Mouse (Mus musculus) intestine, embryonic 15.5 days (tissue): ENCODE measurements at regions not wholly inside any gene's neighbourhood (a gene's known extent, or its start where the extent isn't known, plus 50 kb on each side); places are given as distances from the start of the nearest gene placed in this dataset.

Experiments used
- ATAC-seq: fragments of 200-750 bp; cut with Nextera tagmentation; 2 replicates; pipeline ENCODE4 v1.8.0; 2017; ENCODE audit warnings: moderate TSS enrichment, moderate library complexity
- H3K27ac ChIP-seq: fragments of 300-500 bp; sonication (generic); 2 replicates; pipeline ENCODE4 v1.5.1; 2015; ENCODE audit warnings: mild to moderate bottlenecking, inconsistent platforms
- H3K27me3 ChIP-seq: fragments of 300-500 bp; sonication (generic); replicated peaks from 2 replicates; pipeline ENCODE4 v1.6.1; 2015; ENCODE audit warnings: inconsistent platforms
- H3K36me3 ChIP-seq: fragments of 300-500 bp; sonication (generic); 2 replicates; pipeline ENCODE4 v1.6.1; 2015; ENCODE audit warnings: inconsistent platforms
- H3K4me1 ChIP-seq: fragments of 300-500 bp; sonication (generic); replicated peaks from 2 replicates; pipeline ENCODE4 v1.6.1; 2015; ENCODE audit warnings: inconsistent platforms
- H3K4me2 ChIP-seq: fragments of 300-500 bp; sonication (generic); replicated peaks from 2 replicates; pipeline ENCODE4 v1.6.1; 2015; ENCODE audit warnings: mild to moderate bottlenecking, inconsistent platforms
- H3K4me3 ChIP-seq: fragments of 300-500 bp; sonication (generic); replicated peaks from 2 replicates; pipeline ENCODE4 v1.5.1; 2015; ENCODE audit warnings: inconsistent platforms
- H3K9ac ChIP-seq: fragments of 300-500 bp; sonication (generic); 2 replicates; pipeline ENCODE4 v1.6.1; 2015; ENCODE audit warnings: inconsistent platforms
- H3K9me3 ChIP-seq: fragments of 300-500 bp; sonication (generic); 2 replicates; pipeline ENCODE4 v1.6.1; 2016; ENCODE audit warnings: inconsistent platforms
- WGBS: fragments of 180-500 bp; shearing (Covaris S2); methylation state at CpG from one replicate; pipeline ENCODE4 v1.1.7; 2015; 5-methylcytosine and 5-hydroxymethylcytosine counted together

GRCm38 (mm10) chr15:85662271-85662670, 72.5 kb upstream of the Ppara start:
- WGBS, result 84% methylated on average over 8 of the region's 8 CpGs
- Histone ChIP-seq H3K4me1 (peaks cover 5% of the 10 kb centered on the region; the same call in 1 of the 2 replicates), H3K9me3 (no peaks in the 10 kb centered on the region), H3K4me2 (no peak overlapping the region), H3K4me3 (no peak overlapping the region), H3K27me3 (peaks cover 16% of the 10 kb centered on the region), H3K27ac (no peak overlapping the region), H3K36me3 (no peaks in the 10 kb centered on the region), H3K9ac (no peak overlapping the region)
- ATAC-seq, result no peak

- H3K9me3 ChIP-seq, result no peaks in the 10 kb centered on the region
- 85% methylated on average over 4 of the region's 4 CpGs for WGBS
- ATAC-seq, result no peak
- no peak overlapping the region for H3K4me3 ChIP-seq
- H3K36me3 ChIP-seq, result no peaks in the 10 kb centered on the region
- peaks cover 16% of the 10 kb centered on the region for H3K27me3 ChIP-seq
- H3K9ac ChIP-seq, result no peak overlapping the region
- H3K27ac ChIP-seq, result no peak overlapping the region
- no peak overlapping the region for H3K4me2 ChIP-seq
- peaks cover 5% of the 10 kb centered on the region; the same call in 1 of the 2 replicates for H3K4me1 ChIP-seq
These were observed 72.1 kb upstream of the Ppara start for GRCm38 (mm10) chr15:85662673-85663072.

- H3K27me3 ChIP-seq, result peaks cover 16% of the 10 kb centered on the region
- H3K36me3 ChIP-seq, result no peaks in the 10 kb centered on the region
- no peak for ATAC-seq
- no peak overlapping the region for H3K4me3 ChIP-seq
- H3K4me2 ChIP-seq, result no peak overlapping the region
- H3K27ac ChIP-seq, result no peak overlapping the region
- H3K9me3 ChIP-seq, result no peaks in the 10 kb centered on the region
- no peak overlapping the region for H3K9ac ChIP-seq
- 86% methylated on average over 17 of the region's 17 CpGs for WGBS
- peaks cover 5% of the 10 kb centered on the region for H3K4me1 ChIP-seq
These were observed 70.9 kb upstream of the Ppara start for GRCm38 (mm10) chr15:85663757-85664431.

GRCm38 (mm10) chr15:85664432-85664828, 70.4 kb upstream of the Ppara start:
- Histone ChIP-seq H3K27ac (no peak overlapping the region), H3K4me3 (no peak overlapping the region), H3K4me2 (no peak overlapping the region), H3K36me3 (no peaks in the 10 kb centered on the region), H3K9ac (no peak overlapping the region), H3K4me1 (peaks cover 5% of the 10 kb centered on the region), H3K27me3 (peaks cover 19% of the 10 kb centered on the region), H3K9me3 (no peaks in the 10 kb centered on the region)
- no peak for ATAC-seq
- WGBS, result 77% methylated on average over 10 of the region's 10 CpGs

- Histone ChIP-seq H3K27ac (no peak overlapping the region), H3K4me1 (peaks cover 9% of the 10 kb centered on the region), H3K9ac (no peak overlapping the region), H3K9me3 (no peaks in the 10 kb centered on the region), H3K4me2 (no peak overlapping the region), H3K4me3 (no peak overlapping the region), H3K36me3 (no peaks in the 10 kb centered on the region), H3K27me3 (peaks cover 27% of the 10 kb centered on the region)
- WGBS, result 75% methylated on average over 12 of the region's 12 CpGs
- ATAC-seq, result no peak
These were observed 69.5 kb upstream of the Ppara start for GRCm38 (mm10) chr15:85665181-85665821.

- H3K9ac ChIP-seq, result no peak overlapping the region
- no peak overlapping the region for H3K27ac ChIP-seq
- no peak overlapping the region for H3K4me3 ChIP-seq
- ATAC-seq, result no peak
- H3K4me2 ChIP-seq, result no peak overlapping the region
- peaks cover 30% of the 10 kb centered on the region for H3K27me3 ChIP-seq
- no peaks in the 10 kb centered on the region for H3K36me3 ChIP-seq
- WGBS, result 82% methylated on average over 9 of the region's 9 CpGs
- peaks cover 5% of the 10 kb centered on the region for H3K4me1 ChIP-seq
- no peaks in the 10 kb centered on the region for H3K9me3 ChIP-seq
These were observed 68.3 kb upstream of the Ppara start for GRCm38 (mm10) chr15:85666496-85666895.

- Histone ChIP-seq H3K4me2 (peak overlapping the region; percentile 23), H3K36me3 (no peaks in the 10 kb centered on the region), H3K4me3 (no peak overlapping the region), H3K9ac (no peak overlapping the region), H3K4me1 (peaks cover 5% of the 10 kb centered on the region), H3K27me3 (peaks cover 33% of the 10 kb centered on the region), H3K9me3 (no peaks in the 10 kb centered on the region), H3K27ac (no peak overlapping the region)
- ATAC-seq, result no peak
- 56% methylated on average over 12 of the region's 12 CpGs for WGBS
These were observed 67.4 kb upstream of the Ppara start for GRCm38 (mm10) chr15:85667381-85667791.

- no peaks in the 10 kb centered on the region for H3K36me3 ChIP-seq
- peaks cover 5% of the 10 kb centered on the region for H3K4me1 ChIP-seq
- ATAC-seq, result no peak
- 82% methylated on average over 7 of the region's 7 CpGs for WGBS
- H3K27me3 ChIP-seq, result peaks cover 36% of the 10 kb centered on the region
- no peaks in the 10 kb centered on the region for H3K9me3 ChIP-seq
- no peak overlapping the region for H3K9ac ChIP-seq
- H3K27ac ChIP-seq, result no peak overlapping the region
- H3K4me3 ChIP-seq, result no peak overlapping the region
- H3K4me2 ChIP-seq, result peak overlapping the region; percentile 23; the same call in 1 of the 2 replicates
These were observed 66.7 kb upstream of the Ppara start for GRCm38 (mm10) chr15:85667906-85668590.

- H3K36me3 ChIP-seq, result no peaks in the 10 kb centered on the region
- H3K4me1 ChIP-seq, result peaks cover 5% of the 10 kb centered on the region
- no peak overlapping the region for H3K4me3 ChIP-seq
- H3K9ac ChIP-seq, result peak overlapping the region; percentile 94
- H3K4me2 ChIP-seq, result peak overlapping the region; percentile 85
- H3K27ac ChIP-seq, result peak overlapping the region; percentile 95
- 66% methylated on average over 9 of the region's 9 CpGs for WGBS
- peaks cover 38% of the 10 kb centered on the region for H3K27me3 ChIP-seq
- no peaks in the 10 kb centered on the region for H3K9me3 ChIP-seq
- ATAC-seq, result no peak
These were observed 65.7 kb upstream of the Ppara start for GRCm38 (mm10) chr15:85668871-85669651.

GRCm38 (mm10) chr15:85669652-85670175, 65.1 kb upstream of the Ppara start:
- Histone ChIP-seq H3K27me3 (peaks cover 39% of the 10 kb centered on the region), H3K36me3 (no peaks in the 10 kb centered on the region), H3K9me3 (no peaks in the 10 kb centered on the region), H3K9ac (peak overlapping the region; percentile 94), H3K27ac (peak overlapping the region; percentile 95), H3K4me2 (peak overlapping the region; percentile 85), H3K4me3 (peak overlapping the region; percentile 76), H3K4me1 (peaks cover 5% of the 10 kb centered on the region)
- ATAC-seq, result peak; percentile 56; the same call in 1 of the 2 replicates
- WGBS, result 30% methylated on average over 15 of the region's 15 CpGs

- Histone ChIP-seq H3K4me3 (peak overlapping the region; percentile 76), H3K4me2 (peak overlapping the region; percentile 85), H3K27me3 (peaks cover 39% of the 10 kb centered on the region), H3K27ac (peak overlapping the region; percentile 95), H3K36me3 (no peaks in the 10 kb centered on the region), H3K9ac (peak overlapping the region; percentile 94), H3K4me1 (peaks cover 5% of the 10 kb centered on the region), H3K9me3 (no peaks in the 10 kb centered on the region)
- under 1% methylated on average over 48 of the region's 64 CpGs for WGBS
- ATAC-seq, result peak; percentile 70
These were observed 64.5 kb upstream of the Ppara start for GRCm38 (mm10) chr15:85670176-85670788.
